Mouse (Mus musculus) cortical plate, adult 2 months (tissue): Measurements from ENCODE around the gene Prss21. TPM values are rescaled to one million over a fixed set of nuclear protein-coding genes. Genes with fewer than 3 reads are reported as not detected.

Source experiments
- H3K27ac ChIP-seq: fragments of 200-500 bp; 2 replicates; pipeline ENCODE4 v1.5.1; 2012; ENCODE audit warnings: low read length, control low read depth, inconsistent platforms; ENCODE audit not compliant: insufficient read depth
- H3K4me1 ChIP-seq: fragments of 200-500 bp; 2 replicates; pipeline ENCODE4 v1.6.1; 2011; ENCODE audit warnings: low read length; ENCODE audit not compliant: control insufficient read depth, insufficient read depth
- H3K4me3 ChIP-seq: fragments of 200-500 bp; 2 replicates; pipeline ENCODE4 v1.5.1; 2011; ENCODE audit warnings: mild to moderate bottlenecking, low read length, control low read depth; ENCODE audit not compliant: insufficient read depth
- CTCF ChIP-seq: fragments of 200-500 bp; IDR thresholded peaks from 2 replicates; pipeline ENCODE4 v1.5.1; 2011; ENCODE audit warnings: mild to moderate bottlenecking, control low read depth, low read length; ENCODE audit not compliant: insufficient read depth; ENCODE audit errors: extremely low read depth
- POLR2A ChIP-seq: fragments of 200-500 bp; IDR thresholded peaks from 2 replicates; pipeline ENCODE4 v1.6.1; 2011; ENCODE audit warnings: mild to moderate bottlenecking, low read length, control low read depth; ENCODE audit not compliant: insufficient read depth; ENCODE audit errors: extremely low read depth
- polyA plus RNA-seq: library from polyadenylated mRNA; depleted of rRNA; stranded (reverse); fragments of >200 nt; gene quantifications from 2 replicates; pipeline ENCODE4 v1.2.3, GENCODE M21; 2012

Gene Prss21
- polyA plus RNA-seq, 1 experiment, result not detected

DNA sequence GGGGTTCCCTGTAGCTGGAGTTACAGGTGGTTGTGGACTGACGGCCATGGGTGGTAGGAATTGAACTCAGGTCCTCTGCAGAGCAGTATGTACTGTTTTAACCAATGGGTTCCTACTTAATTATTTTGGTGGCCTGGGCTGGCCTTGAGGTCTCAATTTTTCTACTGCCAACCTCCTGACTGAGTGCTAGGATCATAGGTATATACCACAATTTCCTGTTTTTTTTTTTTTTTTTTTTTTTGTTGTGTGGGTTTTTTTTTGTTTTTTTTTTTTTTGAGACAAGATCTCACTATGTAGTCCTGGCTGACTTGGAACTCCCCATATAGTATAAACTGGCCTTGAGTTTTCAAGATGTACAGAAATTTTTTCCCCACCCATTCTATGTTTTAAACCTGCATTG is 36.7 kb upstream of the Prss21 start:
- Histone ChIP-seq H3K4me1 (no peaks in the 10 kb centered on the region; the same call in 1 of the 2 replicates), H3K27ac (no peak overlapping the region), H3K4me3 (no peak overlapping the region)
- TF ChIP-seq POLR2A (no peak), CTCF (no peak)

DNA sequence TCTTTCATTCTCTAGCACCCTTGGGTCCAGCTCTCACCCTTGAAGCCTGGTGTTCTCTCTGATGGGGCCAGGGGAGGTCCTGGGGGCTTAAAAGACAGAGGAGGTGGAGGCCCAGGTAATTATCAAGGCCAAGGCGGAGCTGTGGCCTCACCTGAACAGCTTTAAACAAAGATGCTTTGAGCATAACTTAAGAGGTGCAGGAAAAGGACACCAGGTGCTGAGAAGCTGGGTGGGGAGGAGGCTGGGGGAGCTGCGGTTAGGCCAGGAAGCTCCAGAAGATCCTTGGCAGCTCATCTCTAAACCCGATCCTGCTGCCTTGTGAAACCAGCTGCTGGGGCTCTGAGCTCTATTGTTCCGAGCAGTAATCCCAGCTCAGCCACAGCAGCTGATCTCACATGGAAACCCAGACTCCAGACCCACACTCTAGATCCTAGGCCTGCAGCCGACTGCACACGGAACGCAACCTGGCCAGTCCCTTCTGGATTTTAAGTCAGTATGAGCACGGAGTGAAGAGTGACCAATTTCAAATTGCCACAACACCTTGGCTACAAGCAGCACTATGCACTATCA is 31.8 kb upstream of the Prss21 start, which contains the start of gene Prss33:
TSS of gene Prss33 (minus strand) at position 51 of the 570 bp plus-strand sequence.
- H3K4me3 ChIP-seq, result no peak within 1 kb of the TSS
- TF ChIP-seq CTCF (no peak), POLR2A (no peak)
- no peaks in the 10 kb centered on the region for H3K4me1 ChIP-seq
- no peak within 1 kb of the TSS for H3K27ac ChIP-seq

DNA sequence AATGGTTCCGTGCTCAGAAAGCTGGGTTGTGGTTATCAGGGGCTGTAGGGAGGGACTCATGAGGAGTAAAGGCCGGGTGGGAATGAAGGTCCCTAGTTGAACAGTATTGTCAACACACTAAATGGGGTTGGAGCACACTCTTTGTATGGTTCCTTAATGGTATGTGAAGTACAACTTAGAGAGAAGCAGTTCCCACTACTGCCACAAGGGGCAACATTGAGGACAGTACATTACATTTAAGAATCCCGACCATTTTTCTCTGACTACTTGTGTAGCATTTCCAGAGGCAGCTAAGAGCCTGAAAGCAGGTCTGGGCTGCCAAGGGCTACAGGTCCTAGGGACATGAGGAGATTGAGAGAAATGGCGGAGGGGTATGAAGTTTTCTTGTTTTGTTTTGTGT is 26.7 kb upstream of the Prss21 start:
- Histone ChIP-seq H3K4me1 (no peaks in the 10 kb centered on the region), H3K27ac (no peak overlapping the region), H3K4me3 (no peak overlapping the region)
- TF ChIP-seq POLR2A (no peak), CTCF (peak; percentile 42)

DNA sequence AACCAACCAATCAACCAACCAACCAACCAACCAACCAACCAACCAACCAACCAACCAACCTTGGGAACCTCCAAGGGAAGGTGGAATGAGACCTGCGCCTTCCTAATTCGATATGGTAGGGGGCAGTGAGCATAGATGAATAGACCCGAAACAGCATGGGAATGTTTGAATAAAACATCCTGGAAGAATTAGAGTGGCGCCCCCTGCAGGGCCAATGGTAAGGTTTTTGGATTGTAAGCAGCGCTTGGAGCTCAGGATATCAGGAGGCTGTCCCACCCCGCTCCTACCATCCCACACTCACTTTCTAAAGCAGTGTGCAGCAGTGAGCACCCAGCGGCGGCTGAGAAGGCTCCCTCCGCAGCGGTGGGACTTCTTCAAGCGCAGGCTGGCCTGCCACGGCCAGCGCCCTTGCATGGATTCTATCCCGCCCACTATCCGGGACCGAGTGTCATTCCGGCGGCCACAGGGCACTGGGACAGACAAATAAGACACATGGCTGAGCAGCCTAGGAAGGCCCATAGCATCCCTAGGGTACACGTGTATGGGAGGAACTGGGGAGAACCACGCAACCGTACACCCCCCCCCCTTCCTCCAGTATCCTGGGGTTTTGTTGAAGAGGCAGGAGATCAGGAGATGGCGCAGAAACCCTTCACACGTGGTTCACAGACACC is 24.6 kb upstream of the Prss21 start:
- H3K4me3 ChIP-seq, result no peak overlapping the region
- no peaks in the 10 kb centered on the region for H3K4me1 ChIP-seq
- H3K27ac ChIP-seq, result no peak overlapping the region
- no peak for TF ChIP-seq POLR2A
- TF ChIP-seq CTCF, result no peak

DNA sequence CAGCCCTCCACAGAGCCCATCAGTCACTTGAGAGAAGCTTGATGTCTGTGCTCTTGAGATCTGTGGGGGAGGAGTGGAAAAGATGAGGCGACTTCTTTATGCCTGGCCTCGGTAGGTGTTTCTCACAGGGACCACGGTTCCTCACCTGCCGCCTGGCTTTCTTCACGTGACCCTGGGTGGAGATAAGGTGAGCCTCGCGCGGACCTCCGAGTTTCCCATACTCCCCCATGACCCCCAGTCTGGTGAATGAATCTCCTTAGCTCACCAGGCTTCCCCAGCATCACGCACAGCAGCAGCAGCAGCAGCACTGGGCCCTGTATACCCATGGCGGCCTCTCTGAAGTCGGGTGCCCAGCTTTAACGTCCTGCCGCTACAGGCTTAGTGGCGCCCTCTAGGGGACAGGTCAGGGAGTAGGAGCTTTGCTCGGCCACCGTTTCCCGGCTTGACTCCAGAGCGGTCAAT is 24.0 kb upstream of the Prss21 start, which contains the start of the genes Prss32 and Prss41:
TSS of gene Prss32 (plus strand) at position 44 of the 462 bp plus-strand sequence.
TSS of gene Prss41 (minus strand) at position 361 of the 462 bp plus-strand sequence.
- no peak within 1 kb of the TSS for H3K27ac ChIP-seq
- no peak within 1 kb of the TSS for H3K4me3 ChIP-seq
- TF ChIP-seq CTCF (peak; percentile 34; the same call in 1 of the 2 replicates), POLR2A (no peak)
- no peaks in the 10 kb centered on the region for H3K4me1 ChIP-seq

DNA sequence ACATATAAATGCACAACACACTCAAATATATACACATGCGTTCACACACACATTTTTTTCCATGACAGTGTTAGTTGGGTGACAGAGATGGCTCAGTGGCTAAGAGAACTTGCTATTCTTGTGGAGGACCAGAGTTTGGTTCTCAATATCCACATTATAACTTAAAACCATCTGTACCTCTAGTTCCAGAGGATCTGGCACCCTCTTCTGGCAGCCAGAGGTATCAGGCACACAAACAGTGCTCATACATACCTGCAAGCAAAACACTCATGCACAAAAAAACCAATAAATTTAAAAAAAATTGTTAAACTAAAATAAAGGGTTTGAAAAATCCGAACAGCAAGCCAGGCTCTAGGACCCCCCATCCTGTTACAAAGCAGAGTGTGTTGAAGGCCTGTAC is 17.8 kb upstream of the Prss21 start:
- H3K4me1 ChIP-seq, result no peaks in the 10 kb centered on the region
- no peak overlapping the region for H3K4me3 ChIP-seq
- TF ChIP-seq POLR2A (no peak), CTCF (0 out of 2 replicates have a peak, but pooled peaks have one; percentile 5)

DNA sequence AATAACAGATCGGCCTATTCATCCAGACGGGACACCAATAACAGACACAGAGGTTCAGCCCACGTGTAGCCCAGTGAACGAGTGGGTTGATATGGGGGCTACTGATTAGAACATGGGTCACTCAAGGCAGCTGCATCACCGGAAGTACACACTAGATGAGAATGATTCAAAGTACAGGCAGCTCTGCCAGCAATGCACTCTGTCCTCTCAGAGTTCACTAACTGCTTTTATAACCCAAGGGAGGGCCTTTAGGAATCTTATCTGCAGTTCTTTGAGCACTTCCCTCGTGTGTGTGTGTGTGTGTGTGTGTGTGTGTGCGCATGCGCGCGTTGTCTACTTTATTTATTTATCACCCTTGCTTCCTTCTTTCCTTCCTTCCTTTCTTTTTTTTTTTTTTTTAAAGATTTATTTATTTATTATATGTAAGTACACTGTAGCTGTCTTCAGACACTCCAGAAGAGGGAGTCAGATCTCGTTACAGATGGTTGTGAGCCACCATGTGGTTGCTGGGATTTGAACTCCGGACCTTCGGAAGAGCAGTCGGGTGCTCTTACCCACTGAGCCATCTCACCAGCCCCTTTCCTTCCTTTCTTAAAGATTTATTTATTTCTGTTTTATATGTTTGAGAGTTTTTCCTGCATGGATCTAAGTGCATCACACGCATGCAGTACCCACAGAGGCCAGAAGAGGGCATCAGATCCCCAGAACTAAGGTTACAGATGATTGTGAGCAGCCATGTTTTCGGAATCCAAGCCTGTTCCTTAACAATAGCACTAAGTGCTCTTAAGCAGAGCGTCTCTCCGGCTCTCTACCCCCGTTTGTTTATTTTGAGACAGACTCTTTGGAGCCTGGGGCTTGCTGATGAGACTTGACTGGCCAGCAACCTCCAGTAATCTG is 16.8 kb upstream of the Prss21 start:
- Histone ChIP-seq H3K4me1 (no peaks in the 10 kb centered on the region), H3K27ac (no peak overlapping the region), H3K4me3 (no peak overlapping the region)
- TF ChIP-seq CTCF (peak; percentile 75), POLR2A (no peak)

More for the DNA sequence above, 17.8 kb upstream of the Prss21 start:
- H3K27ac ChIP-seq, result no peak overlapping the region

DNA sequence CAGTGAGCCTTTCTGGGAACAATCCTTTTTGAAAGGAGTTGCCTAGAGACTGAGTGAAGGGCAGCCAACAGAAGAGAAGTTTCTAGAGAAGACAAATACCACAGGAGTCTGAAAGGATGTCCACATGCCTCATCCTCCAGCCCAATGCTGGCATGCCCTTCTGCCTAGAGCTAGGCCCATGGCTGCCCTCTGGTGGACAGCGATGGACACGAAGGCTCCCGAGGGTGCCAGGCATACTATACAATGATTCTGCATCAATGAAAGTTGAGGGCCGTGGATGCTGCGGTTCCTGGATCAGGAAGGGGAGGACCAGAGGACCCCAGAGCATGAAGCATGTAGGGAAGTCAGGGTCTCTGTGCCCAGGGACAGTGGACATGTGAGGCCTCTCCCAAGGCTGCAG is 14.6 kb upstream of the Prss21 start:
- Histone ChIP-seq H3K4me1 (no peaks in the 10 kb centered on the region), H3K4me3 (no peak overlapping the region), H3K27ac (no peak overlapping the region)
- TF ChIP-seq POLR2A (no peak), CTCF (peak; percentile 28; the same call in 1 of the 2 replicates)

DNA sequence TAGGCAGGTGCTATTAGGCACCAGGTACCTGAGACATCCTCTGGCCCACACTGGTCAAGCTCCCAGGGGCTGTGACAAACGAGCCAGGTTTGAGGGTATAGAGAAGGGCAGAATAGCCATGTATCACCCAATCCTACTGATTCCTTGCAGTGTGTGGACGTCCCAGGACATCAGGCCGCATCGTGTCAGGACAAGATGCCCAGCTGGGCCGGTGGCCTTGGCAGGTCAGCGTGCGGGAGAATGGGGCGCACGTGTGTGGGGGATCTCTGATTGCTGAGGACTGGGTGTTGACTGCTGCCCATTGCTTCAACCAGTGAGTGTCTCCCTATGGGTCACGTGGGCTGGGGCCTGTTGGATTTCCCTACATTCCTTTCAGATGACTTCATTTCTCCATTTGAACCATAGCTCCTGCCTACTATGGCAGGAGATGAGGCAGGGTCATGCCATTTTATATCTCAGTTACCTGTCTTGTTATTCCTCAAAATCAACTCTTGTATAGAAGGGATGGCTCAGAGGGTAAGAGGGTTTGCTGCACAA is 13.6 kb upstream of the Prss21 start:
- Histone ChIP-seq H3K4me3 (no peak overlapping the region), H3K27ac (no peak overlapping the region), H3K4me1 (no peaks in the 10 kb centered on the region)
- TF ChIP-seq CTCF (no peak), POLR2A (no peak)
